Comparison of ENCODE assay signal across 8 mouse cellular contexts in the genomic region with DNA sequence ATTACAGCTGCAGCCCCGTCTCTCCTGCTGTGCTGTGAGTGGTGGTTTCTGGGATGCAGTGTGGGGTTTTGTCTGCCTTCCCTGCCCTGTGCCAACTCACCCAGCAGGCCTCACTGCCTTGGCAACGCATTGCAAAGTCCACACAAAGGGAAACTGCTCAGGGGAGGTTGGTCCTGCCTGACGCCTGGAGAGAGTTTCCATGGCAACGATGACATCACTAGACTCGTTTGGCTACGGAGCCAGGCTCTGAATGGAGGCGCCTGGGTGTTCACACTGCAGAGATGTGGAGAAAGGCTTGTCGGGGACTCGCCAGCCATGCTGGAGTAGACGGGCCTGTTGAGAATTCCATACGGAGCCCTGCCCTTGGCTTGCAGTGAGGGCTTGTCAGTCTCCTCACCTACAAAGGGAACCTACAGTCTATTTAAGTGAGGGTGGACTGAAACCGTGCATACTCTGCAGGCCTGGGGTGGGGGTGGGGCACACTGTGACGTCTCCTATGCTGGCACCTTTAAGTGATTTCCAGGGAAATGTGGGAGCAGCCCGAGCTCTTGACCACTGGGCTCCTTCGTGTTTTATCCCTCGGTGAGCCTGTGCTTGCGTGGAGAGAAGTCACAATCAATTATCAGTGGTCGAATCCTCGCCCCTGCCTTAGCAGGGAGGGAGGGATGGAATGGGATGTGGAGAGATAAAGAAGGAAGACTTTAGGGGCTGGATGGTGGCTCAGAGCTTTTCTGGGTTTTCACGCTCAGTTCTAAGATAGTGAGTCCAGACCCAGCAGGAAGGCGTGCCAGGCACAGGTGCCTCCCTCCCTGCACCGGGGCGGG. TPM values are rescaled to one million over a fixed set of nuclear protein-coding genes. Genes with fewer than 3 reads are reported as not detected.
DNase-seq lines count a peak whose midpoint lies in the region; TF ChIP-seq lines count a peak whose summit lies in the region.

No protein-coding gene starts in this region.

- no peak overlapping the region for H3K9ac ChIP-seq in heart, adult 2 months (ENCODE audit: low read depth, low read length)

- no peak for TF ChIP-seq CTCF in heart, adult 2 months (IDR thresholded peaks at IDR 0.05)

- intact Hi-C loops in heart, adult 2 months (cut with DNase I) = loop anchor here (2.0 kb wide), 1 partner anchor 48 kb away; no protein-coding TSS in a partner anchor
- intact Hi-C loops in left cerebral cortex, postnatal 4 days (cut with DNase I) = loop anchor here (5.0 kb wide), 1 partner anchor 52 kb away; the partner anchor contains the start of gene Tob1

- no peaks in the 10 kb centered on the region for H3K9me3 ChIP-seq in midbrain, embryonic 10.5 days (replicated peaks)

- no peaks in the 10 kb centered on the region for H3K27me3 ChIP-seq in heart, adult 2 months (ENCODE audit: control insufficient read depth, insufficient read depth, low read length)
- no peaks in the 10 kb centered on the region for H3K27me3 ChIP-seq in midbrain, embryonic 10.5 days (ENCODE audit: low read depth, poor library complexity, severe bottlenecking)

- TF ChIP-seq POLR2A in heart, adult 2 months (IDR thresholded peaks at IDR 0.05; ENCODE audit: insufficient read depth, low read depth, low read length) = no peak

- H3K27ac ChIP-seq in heart, adult 2 months = peak overlapping the region; percentile 58
- peak overlapping the region; percentile 97 for H3K27ac ChIP-seq in midbrain, embryonic 10.5 days (replicated peaks)

- peak; percentile 26 for DNase-seq in thymus, postnatal 14 days
- DNase-seq in thymus, postnatal 4 days = no peak
- peak; percentile 88 for DNase-seq in embryo, embryonic 11.5 days (ENCODE audit: low read depth, low spot score)
- DNase-seq in heart, adult 2 months = peak; percentile 71 to 86
- DNase-seq in kidney, adult 18-20 months = peak; percentile 85
- peak; percentile 98 for DNase-seq in left cerebral cortex, postnatal 4 days
- DNase-seq in midbrain, embryonic 10.5 days (ENCODE audit: low spot score) = peak; percentile 94
- DNase-seq in right cerebral cortex, postnatal 4 days = peak; percentile 81

- TF ChIP-seq EP300 in heart, adult 2 months (IDR thresholded peaks at IDR 0.05; ENCODE audit: insufficient read depth, low read depth, low read length) = 0 out of 2 replicates have a peak, but pooled peaks have one; percentile 36

- H3K36me3 ChIP-seq in heart, adult 2 months (ENCODE audit: control insufficient read depth, insufficient read depth, low read length) = no peaks in the 10 kb centered on the region
- H3K36me3 ChIP-seq in midbrain, embryonic 10.5 days = no peaks in the 10 kb centered on the region

- 12% methylated on average over 23 of the region's 23 CpGs for WGBS in heart, adult 2 months
- 4% methylated on average over 23 of the region's 23 CpGs for WGBS in midbrain, embryonic 10.5 days

- no peaks in the 10 kb centered on the region for H3K79me2 ChIP-seq in heart, adult 2 months (replicated peaks; ENCODE audit: control insufficient read depth, insufficient read depth, low read length)

- no peak overlapping the region for H3K4me3 ChIP-seq in heart, adult 2 months
- H3K4me3 ChIP-seq in midbrain, embryonic 10.5 days = peak overlapping the region; percentile 46

- peaks cover 16% of the 10 kb centered on the region for H3K4me1 ChIP-seq in heart, adult 2 months (ENCODE audit: control insufficient read depth, insufficient read depth, low read length)
- H3K4me1 ChIP-seq in midbrain, embryonic 10.5 days = peaks cover 55% of the 10 kb centered on the region

RNA-seq across cellular contexts. Expression of gene Tob1, which starts 50.6 kb away (rescaled TPM):
- total RNA-seq in heart, adult 2 months (2021) = 10 to 100 TPM; 47.6 to 55.1 TPM
- 29.0 and 33.1 TPM in 2 replicates for polyA plus RNA-seq in heart, adult 2 months (2012; rRNA removed)
- total RNA-seq in left cerebral cortex, postnatal 4 days (2021) = 10 to 100 TPM; 27.3 to 28.3 TPM
- polyA plus RNA-seq in midbrain, embryonic 10.5 days (2016; fragmentation: Nextera tagmentation; extraction: Ambion mirVana) = 18.4 and 21.6 TPM in 2 replicates
